Mouse (Mus musculus): ENCODE measurements around the gene 1600012H06Rik. TPM values are rescaled to one million over a fixed set of nuclear protein-coding genes. Genes with fewer than 3 reads are reported as not detected.
A peak's percentile ranks its signal among the peaks of the same experiment; 100 is the strongest.
"Not testable (repeated sequence)": the region's sequence is repeated elsewhere in the genome, so short reads cannot be mapped to it uniquely, and the experiment has no call there.

1600012H06Rik gene
- total RNA-seq (2021), result 10 to 100 TPM; 17.3 to 20.1 TPM
- long read RNA-seq, experiment 1, transcript 1600012H06Rik-202 (2 exons, 2,523 nt), result minor isoform, 7 of 57 reads
- long read RNA-seq, experiment 1, transcript 1600012H06Rik-201 (2 exons, 2,506 nt), result major isoform, 16 of 57 reads
- long read RNA-seq, experiment 1, partial matches to known transcripts, result 0 of 57 reads
- long read RNA-seq, experiment 1, other reads (novel, unspliced or antisense), result 33 of 57 reads
- long read RNA-seq, experiment 2, transcript 1600012H06Rik-201 (2 exons, 2,506 nt), result major isoform, 6 of 29 reads
- long read RNA-seq, experiment 2, partial matches to known transcripts, result 0 of 29 reads
- long read RNA-seq, experiment 2, other reads (novel, unspliced or antisense), result 22 of 29 reads

DNA sequence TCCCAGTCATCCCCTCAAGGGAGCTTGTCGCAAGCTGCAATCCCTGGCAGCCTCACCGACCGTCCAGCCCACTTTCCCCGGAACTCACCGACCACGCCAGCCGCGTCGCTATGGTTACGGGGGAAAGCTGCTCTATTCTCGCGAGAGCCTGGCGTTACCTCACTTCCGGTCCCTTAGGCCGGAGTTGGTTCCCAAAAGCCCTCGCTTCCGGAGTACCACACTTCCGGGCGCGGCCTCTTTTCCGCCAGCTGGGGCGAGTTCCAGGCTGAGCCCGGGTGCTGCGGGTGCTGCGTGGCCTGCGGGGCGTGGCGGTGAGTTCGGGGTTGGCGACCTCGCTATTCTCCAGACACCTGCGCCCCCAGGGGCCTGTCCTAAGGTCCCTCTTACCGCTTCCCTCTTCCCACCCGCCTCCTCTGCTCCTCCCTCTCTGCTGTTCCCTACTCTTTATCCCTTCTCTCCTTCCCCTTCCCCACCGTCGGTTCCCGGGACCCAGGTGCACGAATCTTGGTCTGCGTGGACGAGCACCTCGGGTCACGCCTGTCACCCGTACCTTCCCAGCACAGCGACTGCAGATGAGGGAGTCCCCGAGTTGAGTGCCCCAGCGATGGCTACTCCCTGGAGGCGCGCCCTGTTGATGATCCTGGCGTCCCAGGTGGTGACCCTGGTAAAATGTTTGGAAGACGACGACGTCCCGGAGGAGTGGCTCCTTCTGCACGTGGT lies at the start of gene 1600012H06Rik, which contains the start of gene Wdr27:
TSS of gene 1600012H06Rik (plus strand) at position 176 of the 720 bp plus-strand sequence.
TSS of gene Wdr27 (minus strand) at position 150 of the 720 bp plus-strand sequence.
- DNase-seq (ENCODE audit: low spot score in 2 of 2), result peak; percentile 98 to 99
- intact Hi-C loops (cut with DNase I), result no loop called here

DNA sequence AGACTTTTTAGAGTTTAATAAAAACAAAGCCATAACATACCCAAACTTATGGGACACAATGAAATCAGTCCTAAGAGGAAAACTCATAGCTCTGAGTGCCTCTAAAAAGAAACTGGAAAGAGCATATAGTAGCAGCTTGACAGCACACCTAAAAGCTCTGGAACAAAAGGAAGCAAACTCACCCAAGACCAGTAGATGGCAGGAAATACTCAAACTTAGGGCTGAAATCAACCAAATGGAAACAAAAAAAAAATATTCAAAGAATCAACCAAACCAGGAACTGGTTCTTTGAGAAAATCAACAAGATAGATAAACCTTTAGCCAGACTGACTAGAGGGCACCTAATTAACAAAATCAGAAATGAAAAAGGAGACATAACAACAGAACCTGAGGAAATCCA lies 47.9 kb upstream of the 1600012H06Rik start:
- DNase-seq (ENCODE audit: low spot score in 2 of 2); intact Hi-C loops (cut with DNase I): not testable (repeated sequence)

DNA sequence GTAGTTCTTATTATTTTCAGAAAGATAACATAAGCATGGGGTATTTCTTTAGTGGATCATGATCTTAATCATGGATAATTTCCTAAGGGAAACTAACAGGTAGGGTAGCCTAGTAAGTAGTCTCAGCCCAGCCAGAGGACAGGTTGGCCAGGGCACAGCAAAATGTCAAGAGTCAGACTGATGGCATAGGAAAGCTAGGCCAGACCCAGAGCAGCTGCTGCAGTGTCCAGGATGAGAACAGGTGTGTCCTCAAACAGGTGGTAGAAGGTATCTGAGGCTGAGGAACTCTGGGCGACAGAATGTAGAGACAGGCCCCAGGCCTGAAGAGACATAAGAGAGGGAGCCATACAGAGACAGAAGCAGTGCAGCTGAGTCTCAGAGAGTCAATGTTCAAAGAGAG lies 44.0 kb upstream of the 1600012H06Rik start:
- intact Hi-C loops (cut with DNase I), result no loop called here
- no peak for DNase-seq (ENCODE audit: low spot score in 2 of 2)

DNA sequence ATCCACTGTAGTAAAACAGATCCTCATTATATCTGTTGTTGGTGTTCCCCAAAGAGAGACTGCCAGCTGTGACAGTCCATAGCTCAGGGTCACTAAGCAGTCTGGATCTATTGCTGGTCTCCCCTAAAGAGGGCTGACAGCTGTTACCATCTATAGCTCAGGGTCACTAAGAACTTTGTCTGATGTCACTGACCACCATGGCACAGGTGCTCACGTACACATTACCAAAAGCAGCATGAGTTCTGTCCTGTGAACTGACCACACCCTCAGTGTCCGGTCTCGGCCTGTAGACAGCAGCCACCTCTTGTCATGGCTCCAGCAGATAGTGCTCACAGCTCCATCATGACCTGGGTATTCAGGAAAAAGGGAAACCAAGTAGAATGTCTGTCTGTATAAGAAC lies 39.8 kb upstream of the 1600012H06Rik start:
- intact Hi-C loops (cut with DNase I), result loop anchor here (5.0 to 10.0 kb wide), 2 partner anchors 618 to 671 kb away; no protein-coding TSS in a partner anchor
- DNase-seq (ENCODE audit: low spot score in 2 of 2), result no peak

DNA sequence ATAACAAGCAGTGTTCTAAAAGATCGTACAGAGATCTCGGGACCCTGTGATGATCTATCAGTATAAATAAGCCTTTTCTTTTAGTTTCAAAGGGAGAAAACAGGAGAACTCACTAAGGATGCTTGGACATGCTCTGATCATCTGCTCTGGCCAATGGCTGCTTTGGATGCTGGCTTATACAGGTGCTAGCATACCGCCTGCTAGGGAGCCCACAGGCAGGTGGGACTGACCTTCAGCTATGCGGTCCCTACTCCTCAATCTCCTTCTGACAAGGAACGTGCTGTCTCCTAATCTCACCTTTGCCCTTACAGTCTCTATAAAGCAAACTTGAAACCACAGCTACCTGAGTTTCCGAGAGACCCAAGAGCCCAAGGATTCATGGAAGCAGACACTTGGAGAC lies 38.8 kb upstream of the 1600012H06Rik start:
- intact Hi-C loops (cut with DNase I), result loop anchor here (2.0 to 10.0 kb wide), 3 partner anchors 359 to 672 kb away; no protein-coding TSS in a partner anchor
- DNase-seq (ENCODE audit: low spot score in 2 of 2), result no peak

DNA sequence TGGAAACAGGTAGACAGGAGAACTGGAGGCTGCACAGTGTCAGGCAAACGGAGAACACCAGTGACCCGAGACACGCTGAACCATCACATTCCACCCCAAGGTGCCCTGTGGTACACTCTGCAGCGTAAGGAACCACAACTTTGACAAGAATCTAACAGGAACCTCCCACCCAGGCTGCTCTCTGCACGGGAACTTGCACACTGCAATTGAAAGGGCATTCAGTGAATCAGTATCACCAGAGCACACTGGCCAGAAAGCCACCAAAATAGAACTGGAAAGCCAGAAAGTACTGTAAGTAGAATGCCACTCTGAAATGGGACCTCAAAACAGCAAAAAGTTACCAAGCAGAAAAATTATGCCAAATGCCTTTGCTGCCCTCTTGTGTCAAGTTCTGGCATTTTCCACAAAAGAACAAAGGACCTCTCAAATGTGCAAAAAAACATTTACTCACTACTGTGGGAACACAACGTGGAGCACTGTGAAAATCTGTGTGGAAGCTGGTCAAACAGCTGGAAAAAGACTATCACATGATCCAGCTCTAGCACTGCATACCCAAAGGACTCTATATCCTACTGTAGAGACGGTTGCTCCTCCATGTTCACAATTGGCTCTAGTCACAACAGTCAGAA lies 38.2 kb upstream of the 1600012H06Rik start:
- intact Hi-C loops (cut with DNase I), result loop anchor here (1.0 to 10.0 kb wide), 4 partner anchors 360 to 672 kb away; no protein-coding TSS in a partner anchor
- peak; percentile 87 to 89 for DNase-seq (ENCODE audit: low spot score in 2 of 2)

DNA sequence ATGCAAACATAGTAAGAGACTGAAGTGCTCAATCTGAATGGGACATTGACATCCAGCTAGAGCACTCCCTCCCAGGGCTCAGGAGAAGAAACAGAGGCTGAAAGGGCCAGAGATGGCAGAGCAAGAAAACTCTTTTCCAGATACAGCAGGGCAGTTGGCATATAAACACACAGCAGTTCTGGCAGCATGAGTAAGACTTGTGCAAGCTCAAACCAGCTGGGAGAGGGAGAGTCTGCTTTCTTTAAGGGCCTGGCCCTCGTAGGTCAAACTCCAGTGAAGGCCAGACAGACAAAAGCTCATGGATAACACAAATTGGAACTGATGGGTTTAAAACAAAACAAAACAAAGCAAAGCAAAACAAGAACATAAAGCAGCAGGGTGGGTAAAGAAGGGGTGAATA lies 36.4 kb upstream of the 1600012H06Rik start:
- DNase-seq (ENCODE audit: low spot score in 2 of 2), result no peak
- intact Hi-C loops (cut with DNase I), result loop anchor here (10.0 kb wide), 1 partner anchor 622 kb away; no protein-coding TSS in a partner anchor

DNA sequence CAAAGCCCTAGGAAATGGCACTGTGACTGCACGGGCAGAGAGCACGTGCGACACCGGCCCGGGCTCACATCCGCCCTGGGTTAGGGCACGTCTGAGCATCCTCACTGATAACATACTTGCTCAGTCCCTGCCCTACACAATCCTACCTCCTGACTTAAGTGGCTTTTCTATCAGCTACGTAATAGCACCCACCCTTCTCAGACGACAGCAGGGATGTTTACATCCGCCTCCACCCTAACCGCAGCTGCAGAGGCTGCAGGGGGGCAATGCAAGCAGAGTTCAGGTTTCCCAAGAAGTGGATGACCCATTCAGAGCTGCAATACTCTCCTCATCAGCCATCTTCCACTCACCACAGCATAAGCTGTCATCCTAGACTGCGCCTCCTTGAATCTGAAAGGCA lies 35.8 kb upstream of the 1600012H06Rik start:
- no peak for DNase-seq (ENCODE audit: low spot score in 2 of 2)
- intact Hi-C loops (cut with DNase I), result loop anchor here (10.0 kb wide), 1 partner anchor 622 kb away; no protein-coding TSS in a partner anchor

DNA sequence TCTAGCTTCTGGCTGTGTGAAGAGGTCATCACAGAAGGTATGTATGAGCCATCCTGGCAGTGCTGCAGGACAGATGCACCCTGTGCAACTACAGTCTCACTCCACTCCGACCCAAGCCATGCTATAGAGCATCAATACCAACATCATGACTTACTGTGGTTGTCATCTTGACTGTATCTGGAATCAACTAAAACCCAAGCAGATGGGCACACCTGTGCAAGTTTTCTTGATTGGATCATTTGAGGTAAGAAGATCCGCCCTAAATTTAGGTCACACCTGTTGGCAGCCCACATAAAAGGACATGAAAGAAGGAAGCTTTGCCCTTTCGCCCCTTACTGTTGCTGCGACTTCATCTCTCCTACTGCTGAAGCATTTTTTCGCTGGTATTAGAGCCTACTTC lies 33.7 kb upstream of the 1600012H06Rik start:
- intact Hi-C loops (cut with DNase I), result loop anchor here (10.0 kb wide), 1 partner anchor 625 kb away; no protein-coding TSS in a partner anchor
- DNase-seq (ENCODE audit: low spot score in 2 of 2), result no peak

DNA sequence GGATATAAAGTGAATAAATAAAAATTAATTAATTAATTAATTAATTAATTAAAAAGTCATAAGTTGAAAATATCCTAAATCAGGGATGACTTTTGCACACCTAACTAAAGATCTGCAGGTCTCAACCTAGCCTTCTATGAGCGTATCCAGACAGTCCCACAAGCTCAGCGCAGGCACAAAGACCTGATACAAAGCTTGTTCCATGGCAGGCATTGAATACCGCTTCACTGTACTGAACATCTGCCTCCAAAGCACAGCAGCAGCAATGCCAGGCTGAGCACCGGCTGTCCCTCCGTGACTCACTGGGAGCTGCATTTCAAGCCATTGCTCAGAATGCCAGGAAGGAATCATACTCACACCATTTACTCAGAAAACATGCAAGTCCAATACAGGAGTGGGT lies 32.2 kb upstream of the 1600012H06Rik start:
- peak in 1 of 2 experiments; percentile 22 for DNase-seq (ENCODE audit: low spot score in 2 of 2)
- intact Hi-C loops (cut with DNase I), result no loop called here

DNA sequence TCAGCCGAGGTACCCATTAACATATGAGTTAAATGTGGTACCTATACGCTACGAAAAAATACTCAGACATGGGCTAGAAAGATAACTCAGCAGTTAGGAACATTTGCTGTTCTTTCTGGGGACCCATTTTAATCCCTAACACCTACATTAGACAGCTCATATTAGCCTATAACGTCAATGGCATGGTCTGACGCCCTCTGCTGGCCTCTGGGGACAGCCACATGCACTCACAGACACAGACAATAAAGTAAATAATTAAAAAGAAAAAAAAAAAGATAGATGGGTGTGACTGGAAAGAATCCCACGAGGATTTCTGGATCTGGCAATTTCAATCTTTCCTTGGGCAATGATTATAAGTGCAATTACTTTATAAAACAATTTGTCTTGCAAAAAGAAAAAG lies 30.6 kb upstream of the 1600012H06Rik start:
- no peak for DNase-seq (ENCODE audit: low spot score in 2 of 2)
- intact Hi-C loops (cut with DNase I), result no loop called here

DNA sequence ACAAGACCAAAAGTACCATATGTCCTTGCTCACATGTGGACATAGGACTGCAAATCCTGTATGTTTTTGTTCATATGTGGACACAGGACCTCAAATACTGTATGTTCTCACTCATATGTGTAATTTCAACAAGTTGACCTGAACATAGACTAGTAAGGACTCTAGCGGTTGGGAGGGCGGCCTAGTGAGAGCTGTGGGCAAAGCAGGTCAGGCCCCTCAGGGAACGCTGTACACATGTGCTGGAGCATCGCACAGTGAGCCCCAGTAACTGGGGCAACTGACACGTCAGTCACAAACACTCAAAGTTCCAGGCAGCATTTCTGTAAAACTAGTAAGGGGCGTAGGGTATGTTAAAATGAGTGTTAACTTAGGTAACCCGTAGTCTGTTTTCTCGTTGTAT lies 30.0 kb upstream of the 1600012H06Rik start:
- intact Hi-C loops (cut with DNase I), result no loop called here
- DNase-seq (ENCODE audit: low spot score in 2 of 2), result no peak

DNA sequence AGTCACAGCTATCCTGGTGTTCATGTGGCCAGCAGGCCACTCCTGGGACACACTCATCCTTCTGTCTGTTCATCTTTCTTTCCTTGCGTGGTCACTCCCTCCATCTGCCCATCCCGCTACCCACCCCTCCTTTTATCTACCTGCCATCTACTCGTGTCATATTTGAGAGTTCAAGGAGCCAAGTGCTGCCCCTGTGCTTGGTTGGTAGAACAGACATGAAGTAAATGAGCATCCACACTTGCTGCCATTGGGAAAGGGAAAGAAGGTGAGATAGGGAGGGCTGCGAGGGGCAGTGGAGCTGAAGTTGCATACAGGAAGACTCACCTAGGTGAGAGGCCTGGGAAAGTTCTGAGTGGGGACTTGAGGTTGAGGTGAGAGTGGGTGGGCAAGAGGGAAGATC lies 28.6 kb upstream of the 1600012H06Rik start:
- no peak for DNase-seq (ENCODE audit: low spot score in 2 of 2)
- intact Hi-C loops (cut with DNase I), result no loop called here

DNA sequence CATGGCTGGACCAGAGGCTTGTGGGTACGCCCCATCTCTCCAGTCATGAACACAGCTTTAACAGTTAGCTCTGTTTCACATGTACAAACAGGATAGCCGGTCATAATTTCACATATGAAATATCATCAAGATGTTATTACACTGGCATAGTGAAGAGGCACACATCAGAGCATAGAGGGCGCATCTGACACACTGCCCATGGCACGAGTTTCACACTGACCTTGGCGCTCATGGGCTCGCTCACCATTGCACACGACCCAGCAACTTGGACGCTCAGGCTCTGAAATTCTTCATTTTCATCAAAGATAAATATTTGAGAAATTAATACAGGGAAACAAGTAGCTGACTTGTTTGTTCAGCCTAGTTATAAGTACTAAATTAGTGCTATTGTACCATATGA lies 25.1 kb upstream of the 1600012H06Rik start:
- intact Hi-C loops (cut with DNase I), result no loop called here

DNA sequence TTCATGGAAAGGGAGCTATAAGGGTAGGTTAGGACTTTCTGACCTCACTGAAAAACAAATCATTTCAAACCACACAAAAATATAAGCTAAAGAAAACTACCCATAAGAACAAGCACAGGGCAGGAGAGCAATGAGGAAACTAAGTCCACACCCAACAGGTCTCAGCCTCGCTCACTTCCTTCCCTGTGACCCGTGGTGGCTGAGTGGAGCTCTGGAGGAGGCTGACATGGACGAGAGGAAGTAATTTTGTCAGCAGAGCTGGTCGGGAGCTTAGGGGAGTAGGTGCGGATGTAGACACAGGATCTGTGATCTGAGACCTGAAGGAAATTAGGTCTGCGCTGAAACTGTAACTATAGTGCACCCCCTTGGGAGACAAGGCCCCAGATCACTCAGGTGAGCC lies 21.4 kb upstream of the 1600012H06Rik start:
- DNase-seq (ENCODE audit: low spot score in 2 of 2), result no peak
- intact Hi-C loops (cut with DNase I), result no loop called here

More for the DNA sequence above, 25.1 kb upstream of the 1600012H06Rik start:
- no peak for DNase-seq (ENCODE audit: low spot score in 2 of 2)

DNA sequence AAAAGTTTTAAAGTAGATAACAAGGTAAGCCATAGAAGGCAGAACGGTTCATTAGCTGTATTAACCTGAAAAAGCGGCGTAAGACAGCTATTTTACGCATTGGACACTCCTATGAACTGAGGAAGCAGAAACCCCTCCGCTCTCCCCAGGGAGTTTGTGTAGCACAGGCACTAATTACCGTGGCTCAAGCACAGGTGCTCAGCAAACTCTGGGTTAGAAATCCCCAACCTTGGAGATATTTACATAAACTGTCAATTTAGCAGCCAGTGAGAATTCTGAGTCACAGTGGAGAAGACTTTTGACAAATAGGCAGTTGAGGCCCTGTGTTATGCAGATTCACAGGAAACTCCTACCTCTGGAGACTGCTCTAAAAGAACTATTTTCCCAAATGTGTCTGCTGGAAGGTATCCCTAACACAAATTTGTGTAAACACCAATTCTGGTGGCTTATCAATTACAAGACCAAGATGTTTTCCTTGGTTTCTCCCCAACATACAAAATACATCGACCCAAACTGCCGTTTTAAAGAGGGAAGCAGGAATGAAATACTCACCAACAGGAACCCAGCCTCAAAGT lies 15.3 kb upstream of the 1600012H06Rik start:
- DNase-seq (ENCODE audit: low spot score in 2 of 2), result no peak
- intact Hi-C loops (cut with DNase I), result no loop called here

DNA sequence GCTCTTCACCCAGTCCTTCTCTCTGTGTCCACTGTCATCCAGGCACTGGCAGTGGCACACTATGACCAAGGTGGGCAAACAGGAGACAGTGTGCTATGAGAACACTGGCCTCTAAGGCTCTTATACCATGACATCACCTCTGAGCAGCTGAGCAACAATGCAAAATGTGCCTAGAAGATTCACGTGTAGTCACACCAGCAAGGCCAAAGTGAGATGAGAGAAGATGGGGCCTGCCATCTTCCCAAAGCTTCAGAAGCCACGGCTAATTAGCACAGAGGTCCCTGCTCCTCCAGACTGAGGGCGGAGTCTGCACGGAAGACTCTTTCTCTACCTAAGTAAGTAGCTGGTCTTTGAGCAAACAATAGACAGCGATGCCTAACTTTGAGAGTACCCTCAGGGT lies 14.4 kb upstream of the 1600012H06Rik start:
- no peak for DNase-seq (ENCODE audit: low spot score in 2 of 2)
- intact Hi-C loops (cut with DNase I), result no loop called here

DNA sequence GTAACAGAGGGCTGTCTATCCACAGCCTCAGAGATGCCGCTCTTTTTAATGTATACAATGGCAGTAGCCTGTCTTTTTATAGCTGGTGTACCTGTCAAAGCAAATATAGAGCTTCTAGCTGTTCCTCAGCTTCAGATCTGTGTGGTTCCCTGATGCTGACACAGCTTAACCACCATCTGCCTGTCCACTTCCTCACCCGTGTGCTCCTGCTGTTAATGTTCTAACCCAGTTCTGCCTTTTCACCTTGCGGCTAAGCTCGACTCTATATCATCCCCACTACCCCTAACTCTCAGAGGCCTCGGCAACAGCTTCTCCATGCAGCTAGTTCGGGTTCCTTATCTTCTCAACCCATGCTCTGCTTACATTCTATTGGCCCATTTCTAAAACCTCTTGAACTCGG lies 12.3 kb upstream of the 1600012H06Rik start:
- intact Hi-C loops (cut with DNase I), result no loop called here

DNA sequence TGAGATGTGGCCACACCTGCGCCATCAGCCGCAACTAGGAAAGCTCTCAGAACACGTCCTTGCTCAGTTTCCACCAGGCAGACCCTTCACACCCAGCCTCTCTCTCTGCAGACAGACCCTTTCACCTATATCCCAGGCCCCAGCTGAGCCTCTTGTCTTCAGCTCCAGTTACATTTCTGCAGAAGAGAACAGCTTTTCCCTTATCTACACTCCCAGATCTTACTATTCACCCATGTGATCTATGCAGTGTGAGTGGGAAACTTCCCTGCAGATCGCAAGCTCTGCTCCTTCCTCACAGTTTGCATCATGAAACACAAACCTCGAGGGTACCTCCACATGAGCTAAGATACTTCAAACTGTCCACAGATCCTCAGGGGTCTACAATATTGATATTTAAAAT lies 11.5 kb upstream of the 1600012H06Rik start:
- no peak for DNase-seq (ENCODE audit: low spot score in 2 of 2)

More for the DNA sequence above, 12.3 kb upstream of the 1600012H06Rik start:
- DNase-seq (ENCODE audit: low spot score in 2 of 2), result no peak

More for the DNA sequence above, 11.5 kb upstream of the 1600012H06Rik start:
- intact Hi-C loops (cut with DNase I), result no loop called here

All from left cerebral cortex, postnatal 14 days (tissue).